Mouse (Mus musculus): ENCODE measurements around the gene Slc38a6.

Slc38a6 gene

GRCm38 (mm10) chr12:73400481-73401025 lies 114.0 kb downstream of the Slc38a6 start:
- DNase-seq, result no peak

- no peak for DNase-seq
Observed at GRCm38 (mm10) chr12:73401520-73402130, 115.0 kb downstream of the Slc38a6 start.

GRCm38 (mm10) chr12:73402137-73402712 lies 115.6 kb downstream of the Slc38a6 start:
- no peak for DNase-seq

GRCm38 (mm10) chr12:73402851-73403665 lies 116.5 kb downstream of the Slc38a6 start:
- DNase-seq, result no peak
